Mouse (Mus musculus) CH12.LX (cell line): ENCODE results near the gene Fa2h. TPM values are rescaled to one million over a fixed set of nuclear protein-coding genes. Genes with fewer than 3 reads are reported as not detected.

Source experiments
- DNase-seq: peaks from one replicate; pipeline ENCODE4 v3.0.0-alpha.2; 2013; ENCODE audit errors: extremely low read depth
- H3K27ac ChIP-seq: 2 replicates; pipeline ENCODE4 v1.5.1; 2012; ENCODE audit warnings: low read depth, mild to moderate bottlenecking, control low read depth, moderate library complexity; ENCODE audit not compliant: insufficient read depth
- H3K27me3 ChIP-seq: replicated peaks from 2 replicates; pipeline ENCODE3; 2012; ENCODE audit warnings: inconsistent platforms
- H3K36me3 ChIP-seq, 2 experiments: replicated peaks in 1 of 2; 2 replicates each; pipeline versions ENCODE3 to v1.6.1; 2012; ENCODE audit warnings: inconsistent platforms in 1 of 2, low read length in 1 of 2, mild to moderate bottlenecking in 1 of 2, mixed read lengths in 1 of 2, moderate library complexity in 1 of 2; ENCODE audit not compliant: control insufficient read depth in 1 of 2, insufficient read depth in 1 of 2
- H3K4me1 ChIP-seq, 2 experiments: 2 replicates each; pipeline ENCODE4 v1.6.1; 2012; ENCODE audit warnings: inconsistent platforms in 1 of 2, moderate library complexity in 1 of 2; ENCODE audit not compliant: insufficient read depth in 2 of 2, control insufficient read depth in 1 of 2
- H3K4me2 ChIP-seq: 2 replicates; pipeline ENCODE4 v1.6.1; 2012; ENCODE audit warnings: low read depth, mild to moderate bottlenecking, control low read depth; ENCODE audit not compliant: poor library complexity, insufficient read depth, severe bottlenecking
- H3K4me3 ChIP-seq, 3 experiments: fragments of 150-350 bp in 1 of 3; sonication (generic) in 1 of 3; replicated peaks in 1 of 3; 2 replicates each; pipeline versions ENCODE3 to v1.5.1; 2011 to 2012; ENCODE audit warnings: low read depth in 2 of 3, low read length in 2 of 3, mild to moderate bottlenecking in 2 of 3, moderate library complexity in 2 of 3, control low read depth in 1 of 3, improper control_type of control experiment in 1 of 3, inconsistent platforms in 1 of 3, mixed read lengths in 1 of 3; ENCODE audit not compliant: poor library complexity in 1 of 3
- H3K79me2 ChIP-seq: replicated peaks from 2 replicates; pipeline ENCODE4 v1.6.1; 2012; ENCODE audit warnings: mild to moderate bottlenecking, moderate library complexity; ENCODE audit not compliant: control insufficient read depth, poor library complexity, insufficient read depth, severe bottlenecking; ENCODE audit errors: extremely low read depth
- H3K9ac ChIP-seq: 2 replicates; pipeline ENCODE4 v1.6.1; 2012; ENCODE audit warnings: low read depth, mild to moderate bottlenecking, control low read depth, moderate library complexity; ENCODE audit not compliant: insufficient read depth
- H3K9me3 ChIP-seq: replicated peaks from 2 replicates; pipeline ENCODE3; 2012; ENCODE audit warnings: low read length, inconsistent platforms, mixed read lengths
- BHLHE40 ChIP-seq: IDR thresholded peaks from 2 replicates; pipeline ENCODE4 v1.6.1; 2011; ENCODE audit warnings: mild to moderate bottlenecking, low read depth, low read length, improper control_type of control experiment
- E2F4 ChIP-seq: IDR thresholded peaks from 2 replicates; pipeline ENCODE4 v1.6.1; 2011; ENCODE audit warnings: low read depth, low read length, improper control_type of control experiment; ENCODE audit not compliant: insufficient replicate concordance
- EP300 ChIP-seq: IDR thresholded peaks from 2 replicates; pipeline ENCODE4 v1.6.1; 2011; ENCODE audit warnings: low read length, improper control_type of control experiment
- ETS1 ChIP-seq: conservative IDR thresholded peaks from 2 replicates; pipeline ENCODE4 v1.6.1; 2012; ENCODE audit warnings: low read depth, mild to moderate bottlenecking, inconsistent platforms, low read length, improper control_type of control experiment, moderate library complexity
- GABPA ChIP-seq: IDR thresholded peaks from 2 replicates; pipeline ENCODE4 v1.6.1; 2012; ENCODE audit warnings: low read depth, low read length, improper control_type of control experiment, inconsistent platforms; ENCODE audit not compliant: insufficient replicate concordance
- IRF4 ChIP-seq: IDR thresholded peaks from 2 replicates; pipeline ENCODE4 v1.6.1; 2014; ENCODE audit warnings: low read depth, mild to moderate bottlenecking, inconsistent platforms, low read length, improper control_type of control experiment
- JUN ChIP-seq: IDR thresholded peaks from 2 replicates; pipeline ENCODE4 v1.6.1; 2011; ENCODE audit warnings: low read depth, mild to moderate bottlenecking, low read length, improper control_type of control experiment, moderate library complexity; ENCODE audit not compliant: insufficient read depth
- MAFK ChIP-seq: IDR thresholded peaks from 2 replicates; pipeline ENCODE4 v1.6.1; 2011; ENCODE audit warnings: low read length, improper control_type of control experiment; ENCODE audit not compliant: insufficient replicate concordance
- MAZ ChIP-seq: IDR thresholded peaks from 2 replicates; pipeline ENCODE4 v1.6.1; 2012; ENCODE audit warnings: low read depth, mild to moderate bottlenecking, inconsistent platforms, low read length, improper control_type of control experiment, moderate library complexity
- MEF2A ChIP-seq: IDR thresholded peaks from 2 replicates; pipeline ENCODE4 v1.6.1; 2014; ENCODE audit warnings: low read depth, mild to moderate bottlenecking, inconsistent platforms, low read length, improper control_type of control experiment, borderline replicate concordance
- MXI1 ChIP-seq: IDR thresholded peaks from 2 replicates; pipeline ENCODE4 v1.6.1; 2011; ENCODE audit warnings: mild to moderate bottlenecking, low read depth, low read length, improper control_type of control experiment
- MYC ChIP-seq: IDR thresholded peaks from 2 replicates; pipeline ENCODE4 v1.6.1; 2011; ENCODE audit warnings: low read depth, mild to moderate bottlenecking, improper control_type of control experiment, low read length
- NRF1 ChIP-seq: IDR thresholded peaks from 2 replicates; pipeline ENCODE4 v1.6.1; 2014; ENCODE audit warnings: low read depth, mild to moderate bottlenecking, inconsistent platforms, low read length, improper control_type of control experiment, moderate library complexity
- RAD21 ChIP-seq: IDR thresholded peaks from 2 replicates; pipeline ENCODE4 v1.6.1; 2011; ENCODE audit warnings: low read depth, mild to moderate bottlenecking, low read length, improper control_type of control experiment, moderate library complexity
- TCF12 ChIP-seq: IDR thresholded peaks from 2 replicates; pipeline ENCODE4 v1.6.1; 2014; ENCODE audit warnings: low read depth, mild to moderate bottlenecking, inconsistent platforms, low read length, improper control_type of control experiment
- UBTF ChIP-seq: IDR thresholded peaks from 2 replicates; pipeline ENCODE4 v1.6.1; 2012; ENCODE audit warnings: low read depth, mild to moderate bottlenecking, inconsistent platforms, low read length, improper control_type of control experiment, moderate library complexity
- ZC3H11A ChIP-seq: IDR thresholded peaks from 2 replicates; pipeline ENCODE4 v1.6.1; 2012; ENCODE audit warnings: low read depth, mild to moderate bottlenecking, inconsistent platforms, low read length, improper control_type of control experiment
- dilution Hi-C: fragments of 300-500 bp; cut with MboI; formaldehyde crosslinking; loops from 2 replicates; pipeline ENCODE4 v1.14.3; 2020; ENCODE audit warnings: low sequenced_read_pairs; ENCODE audit not compliant: extremely low pct_unique_long_range_greater_than_20kb, extremely low pct_ligation_motif_present
- in situ Hi-C: fragments of 300-500 bp; cut with MboI; formaldehyde crosslinking; loops from 3 replicates; pipeline ENCODE4 v1.14.3; 2019; ENCODE audit warnings: low sequenced_read_pairs, low pct_ligation_motif_present, low pct_unique_long_range_greater_than_20kb, mixed read lengths
- polyA plus RNA-seq: library from polyadenylated mRNA; unstranded; fragments of >175 nt; gene quantifications from 2 replicates; pipeline ENCODE4 v1.2.1, GENCODE M21; 2012; ENCODE audit warnings: low read depth; ENCODE audit not compliant: insufficient read length
- total RNA-seq, 2 experiments: library from RNA; depleted of rRNA; stranded (reverse); fragments of 300-350 nt in 1 of 2; fragments of >200 nt in 1 of 2; gene quantifications; 2 replicates each; pipeline ENCODE4 v1.2.3; 2012 to 2014

The Fa2h gene
- total and polyA plus RNA-seq, 3 experiments = 0.08 TPM; not detected in 2

DNA sequence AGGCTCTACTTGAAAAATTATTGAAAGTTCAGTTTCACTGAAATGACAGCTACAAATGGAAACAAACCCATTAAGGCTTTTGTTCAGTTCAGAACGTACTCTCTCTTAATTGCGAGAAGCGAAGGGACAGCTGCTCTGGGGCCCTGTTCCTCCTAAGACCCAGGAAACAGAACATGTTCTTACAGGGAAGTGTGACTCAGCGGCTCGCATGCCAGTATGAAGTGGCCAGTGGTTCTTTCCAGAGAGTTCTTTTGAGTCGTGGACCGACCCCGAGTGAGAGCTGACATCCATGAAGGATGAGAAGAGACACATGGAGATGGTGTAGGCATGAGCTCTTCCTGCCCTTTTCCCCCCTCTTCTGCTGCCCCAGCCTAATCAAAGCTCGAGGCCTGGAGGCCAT is 23.9 kb downstream of the Fa2h start:
- H3K9me3 ChIP-seq = peaks cover 6% of the 10 kb centered on the region
- no peaks in the 10 kb centered on the region for H3K79me2 ChIP-seq
- in situ Hi-C loops (no loop called here), dilution Hi-C loops (no loop called here)
- DNase-seq = no peak
- H3K4me1 ChIP-seq = peaks cover 9 to 34% of the 10 kb centered on the region in 2 experiments
- no peak overlapping the region for H3K27ac ChIP-seq
- no peak overlapping the region for H3K9ac ChIP-seq
- no peak overlapping the region for H3K4me2 ChIP-seq
- no peak for TF ChIP-seq RAD21
- no peak for TF ChIP-seq E2F4
- TF ChIP-seq BHLHE40 = peak; percentile 40
- no peak for TF ChIP-seq GABPA
- 0 out of 2 replicates have a peak, but pooled peaks have one; percentile 7 for TF ChIP-seq IRF4
- 0 out of 2 replicates have a peak, but pooled peaks have one; percentile 22 for TF ChIP-seq TCF12
- TF ChIP-seq NRF1 = no peak
- no peak overlapping the region for H3K4me3 ChIP-seq
- peaks cover 75% of the 10 kb centered on the region for H3K27me3 ChIP-seq
- H3K36me3 ChIP-seq = no peaks in the 10 kb centered on the region

GRCm38 (mm10) chr8:111367350-111367749 is 26.3 kb downstream of the Fa2h start:
- Histone ChIP-seq H3K27me3 (peaks cover 75% of the 10 kb centered on the region), H3K36me3 (no peaks in the 10 kb centered on the region), H3K4me2 (peak overlapping the region; percentile 87), H3K9me3 (no peaks in the 10 kb centered on the region), H3K4me3 (peak overlapping the region in 2 of 3 experiments; percentile 25 to 43), H3K79me2 (no peaks in the 10 kb centered on the region), H3K4me1 (peaks cover 9 to 34% of the 10 kb centered on the region in 2 experiments), H3K27ac (no peak overlapping the region), H3K9ac (peak overlapping the region; percentile 55)
- in situ Hi-C loops = no loop called here
- TF ChIP-seq EP300 (peak; percentile 66), MEF2A (peak; percentile 94), ETS1 (peak; percentile 65), MAZ (0 out of 2 replicates have a peak, but pooled peaks have one; percentile 20), ZC3H11A (no peak), NRF1 (0 out of 2 replicates have a peak, but pooled peaks have one; percentile 20), MXI1 (0 out of 2 replicates have a peak, but pooled peaks have one; percentile 4), BHLHE40 (peak; percentile 62), MYC (peak; percentile 60; the same call in 1 of the 2 replicates), UBTF (no peak), MAFK (no peak), TCF12 (peak; percentile 36; the same call in 1 of the 2 replicates), JUN (0 out of 2 replicates have a peak, but pooled peaks have one; percentile 18)
- dilution Hi-C loops = no loop called here
- DNase-seq = peak; percentile 46
